Mouse (Mus musculus): Measurements from ENCODE around the gene Blm. TPM values are rescaled to one million over a fixed set of nuclear protein-coding genes. Genes with fewer than 3 reads are reported as not detected.

The Blm gene
- polyA plus RNA-seq, 1 experiment from 2014 or later, result 34.0 TPM

- H3K4me2 ChIP-seq (replicated peaks; ENCODE audit: low read depth, low read length), result no peak overlapping the region
- no peak for ATAC-seq (ENCODE audit: low FRiP score)
Observed at GRCm38 (mm10) chr7:80461891-80462290, 73.0 kb downstream of the Blm start.

DNA sequence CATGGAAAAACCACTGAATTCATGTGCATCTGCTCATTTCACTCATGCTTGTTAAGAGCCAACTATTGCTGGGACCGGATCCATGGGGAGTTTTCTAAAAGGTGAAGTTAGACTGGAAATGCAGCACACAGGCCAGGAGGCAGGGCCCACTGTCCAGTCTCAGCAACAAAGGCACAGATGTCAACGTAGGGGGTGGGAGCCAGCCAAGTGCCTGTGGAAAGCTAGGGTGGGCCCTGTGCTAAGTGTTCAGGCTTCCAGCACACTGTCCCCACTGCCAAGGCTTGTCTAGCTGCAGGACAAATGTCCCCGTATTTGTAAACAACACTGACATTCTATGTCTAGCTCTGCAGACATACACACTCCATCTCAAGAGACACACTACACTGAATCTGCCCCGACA lies 74.0 kb downstream of the Blm start:
- no peak for DNase-seq (ENCODE audit: low spot score)
- no peak overlapping the region for H3K4me3 ChIP-seq (ENCODE audit: low read depth, low read length)
- no peaks in the 10 kb centered on the region for H3K27me3 ChIP-seq (ENCODE audit: control insufficient read depth, insufficient read depth, low read length)
- ATAC-seq (ENCODE audit: low FRiP score), result no peak
- no peaks in the 10 kb centered on the region for H3K9me3 ChIP-seq (ENCODE audit: control insufficient read depth, low read length)
- H3K36me3 ChIP-seq (ENCODE audit: control insufficient read depth, insufficient read depth, low read length), result peaks cover 3% of the 10 kb centered on the region; the same call in 1 of the 2 replicates
- no peaks in the 10 kb centered on the region for H3K4me1 ChIP-seq (replicated peaks; ENCODE audit: control insufficient read depth, insufficient read depth, low read length)
- H3K4me2 ChIP-seq (replicated peaks; ENCODE audit: low read depth, low read length), result no peak overlapping the region
- WGBS, result 94% methylated on average over 4 of the region's 4 CpGs
- no peak overlapping the region for H3K27ac ChIP-seq (ENCODE audit: low read depth, low read length)
- H3K9ac ChIP-seq (ENCODE audit: low read depth, low read length), result no peak overlapping the region

More at GRCm38 (mm10) chr7:80461891-80462290, 73.0 kb downstream of the Blm start:
- Histone ChIP-seq H3K9me3 (ENCODE audit: control insufficient read depth, low read length) (no peaks in the 10 kb centered on the region), H3K9ac (ENCODE audit: low read depth, low read length) (no peak overlapping the region), H3K4me1 (replicated peaks; ENCODE audit: control insufficient read depth, insufficient read depth, low read length) (no peaks in the 10 kb centered on the region), H3K27me3 (ENCODE audit: control insufficient read depth, insufficient read depth, low read length) (no peaks in the 10 kb centered on the region), H3K36me3 (ENCODE audit: control insufficient read depth, insufficient read depth, low read length) (peaks cover 5% of the 10 kb centered on the region; the same call in 1 of the 2 replicates), H3K27ac (ENCODE audit: low read depth, low read length) (no peak overlapping the region), H3K4me3 (ENCODE audit: low read depth, low read length) (no peak overlapping the region)
- DNase-seq (ENCODE audit: low spot score), result no peak
- WGBS, result 93% methylated on average over 7 of the region's 7 CpGs

DNA sequence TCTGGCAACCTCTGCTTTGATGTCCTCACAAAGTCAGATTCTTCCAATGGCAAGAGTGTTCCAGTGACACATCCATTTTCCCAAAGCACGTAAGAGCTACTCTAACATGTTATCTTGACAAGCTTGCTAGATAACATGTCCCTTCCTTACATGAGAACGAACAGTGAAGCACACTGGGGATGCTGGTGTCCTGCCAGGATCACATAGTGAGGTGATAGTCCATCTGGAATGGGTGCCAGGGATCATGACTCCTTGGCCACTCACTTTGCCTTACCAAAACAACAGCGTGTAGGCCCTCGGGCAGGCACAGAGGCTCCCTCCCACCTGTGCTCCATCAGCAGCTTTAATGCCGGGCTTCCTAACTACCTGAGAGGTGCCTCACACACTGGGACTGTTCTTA lies 74.7 kb downstream of the Blm start:
- no peak overlapping the region for H3K9ac ChIP-seq (ENCODE audit: low read depth, low read length)
- no peak for DNase-seq (ENCODE audit: low spot score)
- H3K9me3 ChIP-seq (ENCODE audit: control insufficient read depth, low read length), result no peaks in the 10 kb centered on the region
- H3K4me3 ChIP-seq (ENCODE audit: low read depth, low read length), result no peak overlapping the region
- no peaks in the 10 kb centered on the region for H3K27me3 ChIP-seq (ENCODE audit: control insufficient read depth, insufficient read depth, low read length)
- no peaks in the 10 kb centered on the region for H3K4me1 ChIP-seq (replicated peaks; ENCODE audit: control insufficient read depth, insufficient read depth, low read length)
- no peak overlapping the region for H3K4me2 ChIP-seq (replicated peaks; ENCODE audit: low read depth, low read length)
- WGBS, result 92% methylated on average over 5 of the region's 5 CpGs
- ATAC-seq (ENCODE audit: low FRiP score), result no peak
- H3K27ac ChIP-seq (ENCODE audit: low read depth, low read length), result no peak overlapping the region
- H3K36me3 ChIP-seq (ENCODE audit: control insufficient read depth, insufficient read depth, low read length), result 0 out of 2 replicates have a peak, but pooled peaks cover 3% of the 10 kb centered on the region

DNA sequence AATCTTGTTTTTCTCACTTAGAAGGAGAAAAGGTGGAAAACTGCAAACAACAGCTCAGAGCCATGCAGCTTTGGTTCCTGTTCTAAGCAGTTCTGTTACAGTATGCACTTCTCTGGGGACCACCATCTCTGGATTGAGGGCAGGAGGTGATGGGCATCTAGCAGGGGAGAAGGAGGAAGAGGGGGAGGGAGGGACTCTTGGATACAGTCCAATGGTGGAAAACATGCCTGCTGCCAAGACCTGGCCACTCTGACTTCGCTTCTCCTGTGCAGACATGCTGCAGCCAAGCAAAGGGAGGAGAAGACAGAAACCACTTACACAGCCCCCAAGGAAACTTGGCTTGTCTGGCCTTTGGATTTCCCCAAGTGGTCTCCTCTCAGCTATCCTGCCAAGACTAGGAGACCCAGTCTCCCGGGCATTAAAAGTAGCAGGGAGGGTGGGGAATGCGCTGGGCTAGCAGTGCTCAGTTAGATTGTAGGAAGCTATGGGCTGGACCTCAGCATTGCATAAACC lies 77.0 kb downstream of the Blm start:
- ATAC-seq (ENCODE audit: low FRiP score) (no peak), DNase-seq (ENCODE audit: low spot score) (no peak)
- Histone ChIP-seq H3K27ac (ENCODE audit: low read depth, low read length) (no peak overlapping the region; the same call in 1 of the 2 replicates), H3K4me3 (ENCODE audit: low read depth, low read length) (no peak overlapping the region), H3K9ac (ENCODE audit: low read depth, low read length) (no peak overlapping the region), H3K27me3 (ENCODE audit: control insufficient read depth, insufficient read depth, low read length) (no peaks in the 10 kb centered on the region), H3K4me1 (replicated peaks; ENCODE audit: control insufficient read depth, insufficient read depth, low read length) (no peaks in the 10 kb centered on the region), H3K36me3 (ENCODE audit: control insufficient read depth, insufficient read depth, low read length) (0 out of 2 replicates have a peak, but pooled peaks cover 3% of the 10 kb centered on the region), H3K4me2 (replicated peaks; ENCODE audit: low read depth, low read length) (no peak overlapping the region), H3K9me3 (ENCODE audit: control insufficient read depth, low read length) (no peaks in the 10 kb centered on the region)
- 89% methylated on average over 3 of the region's 3 CpGs for WGBS

- 85% methylated on average over 6 of the region's 6 CpGs for WGBS
- Histone ChIP-seq H3K27me3 (ENCODE audit: control insufficient read depth, insufficient read depth, low read length) (no peaks in the 10 kb centered on the region), H3K4me1 (replicated peaks; ENCODE audit: control insufficient read depth, insufficient read depth, low read length) (no peaks in the 10 kb centered on the region), H3K4me2 (replicated peaks; ENCODE audit: low read depth, low read length) (no peak overlapping the region), H3K9me3 (ENCODE audit: control insufficient read depth, low read length) (no peaks in the 10 kb centered on the region), H3K9ac (ENCODE audit: low read depth, low read length) (no peak overlapping the region), H3K4me3 (ENCODE audit: low read depth, low read length) (no peak overlapping the region), H3K27ac (ENCODE audit: low read depth, low read length) (no peak overlapping the region), H3K36me3 (ENCODE audit: control insufficient read depth, insufficient read depth, low read length) (0 out of 2 replicates have a peak, but pooled peaks cover 4% of the 10 kb centered on the region)
- no peak for DNase-seq (ENCODE audit: low spot score)
- no peak for ATAC-seq (ENCODE audit: low FRiP score)
Observed at GRCm38 (mm10) chr7:80457241-80457640, 77.7 kb downstream of the Blm start.

DNA sequence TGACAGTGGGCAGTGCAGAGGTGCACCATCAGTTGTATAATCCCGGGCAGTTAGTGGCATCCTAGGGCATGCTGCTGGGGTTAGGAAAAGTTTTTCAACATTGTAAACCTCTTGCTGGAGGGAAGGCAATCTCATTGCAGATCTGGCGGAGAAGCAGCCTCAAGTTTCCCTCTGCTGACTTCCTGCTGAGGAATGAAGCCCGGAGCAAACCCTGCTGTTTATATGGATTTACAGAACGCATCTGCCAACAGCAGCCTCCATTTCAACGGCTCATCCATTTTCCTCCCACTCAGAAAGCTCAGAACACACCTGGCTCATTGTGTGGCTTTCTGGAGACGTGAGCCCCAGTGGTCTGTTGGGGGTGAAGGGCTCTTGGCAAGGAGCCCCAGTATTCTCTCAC lies 78.6 kb downstream of the Blm start:
- H3K9ac ChIP-seq (ENCODE audit: low read depth, low read length), result no peak overlapping the region
- ATAC-seq (ENCODE audit: low FRiP score) (no peak), DNase-seq (ENCODE audit: low spot score) (no peak)
- H3K4me2 ChIP-seq (replicated peaks; ENCODE audit: low read depth, low read length), result no peak overlapping the region
- H3K27ac ChIP-seq (ENCODE audit: low read depth, low read length), result no peak overlapping the region
- 89% methylated on average over 6 of the region's 6 CpGs for WGBS
- H3K27me3 ChIP-seq (ENCODE audit: control insufficient read depth, insufficient read depth, low read length), result no peaks in the 10 kb centered on the region
- H3K9me3 ChIP-seq (ENCODE audit: control insufficient read depth, low read length), result no peaks in the 10 kb centered on the region
- H3K4me1 ChIP-seq (replicated peaks; ENCODE audit: control insufficient read depth, insufficient read depth, low read length), result no peaks in the 10 kb centered on the region
- H3K4me3 ChIP-seq (ENCODE audit: low read depth, low read length), result no peak overlapping the region
- H3K36me3 ChIP-seq (ENCODE audit: control insufficient read depth, insufficient read depth, low read length), result 0 out of 2 replicates have a peak, but pooled peaks cover 6% of the 10 kb centered on the region

DNA sequence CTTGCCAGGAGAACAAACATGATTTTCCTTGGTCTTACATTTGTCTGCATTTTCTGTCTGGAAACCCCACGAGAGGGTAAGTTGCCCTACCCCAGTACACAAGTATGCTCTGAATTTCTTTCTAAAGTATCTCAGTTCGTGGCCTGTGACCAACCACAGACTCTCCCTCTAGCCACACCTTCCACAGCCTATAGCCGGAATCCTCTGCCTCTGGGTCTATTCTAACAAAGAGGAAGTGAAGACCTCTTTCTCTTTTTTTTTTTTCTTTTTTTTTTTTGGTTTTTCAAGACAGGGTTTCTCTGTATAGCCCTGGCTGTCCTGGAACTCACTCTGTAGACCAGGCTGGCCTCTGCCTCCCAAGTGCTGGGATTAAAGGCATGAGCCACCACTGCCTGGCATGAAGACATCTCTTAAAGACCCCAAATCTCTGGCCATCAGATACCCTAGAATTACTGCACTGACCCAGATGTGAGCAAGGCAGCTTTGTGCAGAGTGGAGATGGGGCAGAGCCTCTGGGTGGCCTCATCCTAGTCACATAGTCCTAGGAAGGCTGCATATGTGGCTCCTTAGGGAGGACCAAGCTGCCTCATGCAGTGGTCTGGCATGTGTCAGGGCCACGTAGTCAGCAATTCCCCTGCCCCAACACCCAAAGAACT lies 79.3 kb downstream of the Blm start:
- Histone ChIP-seq H3K4me3 (ENCODE audit: low read depth, low read length) (no peak overlapping the region), H3K9me3 (ENCODE audit: control insufficient read depth, low read length) (no peaks in the 10 kb centered on the region), H3K36me3 (ENCODE audit: control insufficient read depth, insufficient read depth, low read length) (0 out of 2 replicates have a peak, but pooled peaks cover 6% of the 10 kb centered on the region), H3K27ac (ENCODE audit: low read depth, low read length) (no peak overlapping the region), H3K4me1 (replicated peaks; ENCODE audit: control insufficient read depth, insufficient read depth, low read length) (no peaks in the 10 kb centered on the region), H3K9ac (ENCODE audit: low read depth, low read length) (no peak overlapping the region), H3K4me2 (replicated peaks; ENCODE audit: low read depth, low read length) (no peak overlapping the region), H3K27me3 (ENCODE audit: control insufficient read depth, insufficient read depth, low read length) (no peaks in the 10 kb centered on the region)
- WGBS, result 85% methylated on average over 4 of the region's 4 CpGs
- DNase-seq (ENCODE audit: low spot score) (no peak), ATAC-seq (ENCODE audit: low FRiP score) (no peak)

- ATAC-seq (ENCODE audit: low FRiP score) (no peak), DNase-seq (ENCODE audit: low spot score) (no peak)
- Histone ChIP-seq H3K4me2 (replicated peaks; ENCODE audit: low read depth, low read length) (no peak overlapping the region), H3K4me3 (ENCODE audit: low read depth, low read length) (no peak overlapping the region), H3K36me3 (ENCODE audit: control insufficient read depth, insufficient read depth, low read length) (0 out of 2 replicates have a peak, but pooled peaks cover 3% of the 10 kb centered on the region), H3K9ac (ENCODE audit: low read depth, low read length) (no peak overlapping the region), H3K27ac (ENCODE audit: low read depth, low read length) (no peak overlapping the region), H3K4me1 (replicated peaks; ENCODE audit: control insufficient read depth, insufficient read depth, low read length) (no peaks in the 10 kb centered on the region), H3K27me3 (ENCODE audit: control insufficient read depth, insufficient read depth, low read length) (no peaks in the 10 kb centered on the region), H3K9me3 (ENCODE audit: control insufficient read depth, low read length) (no peaks in the 10 kb centered on the region)
- 97% methylated on average over 2 of the region's 2 CpGs for WGBS
Observed at GRCm38 (mm10) chr7:80454786-80455185, 80.1 kb downstream of the Blm start.

GRCm38 (mm10) chr7:80453997-80454396 lies 80.9 kb downstream of the Blm start:
- Histone ChIP-seq H3K4me2 (replicated peaks; ENCODE audit: low read depth, low read length) (no peak overlapping the region), H3K27ac (ENCODE audit: low read depth, low read length) (no peak overlapping the region), H3K9me3 (ENCODE audit: control insufficient read depth, low read length) (no peaks in the 10 kb centered on the region), H3K4me3 (ENCODE audit: low read depth, low read length) (no peak overlapping the region), H3K9ac (ENCODE audit: low read depth, low read length) (no peak overlapping the region), H3K36me3 (ENCODE audit: control insufficient read depth, insufficient read depth, low read length) (0 out of 2 replicates have a peak, but pooled peaks cover 3% of the 10 kb centered on the region), H3K27me3 (ENCODE audit: control insufficient read depth, insufficient read depth, low read length) (no peaks in the 10 kb centered on the region), H3K4me1 (replicated peaks; ENCODE audit: control insufficient read depth, insufficient read depth, low read length) (no peaks in the 10 kb centered on the region)
- DNase-seq (ENCODE audit: low spot score) (no peak), ATAC-seq (ENCODE audit: low FRiP score) (no peak)
- WGBS, result 88% methylated on average over 5 of the region's 5 CpGs

Data from hindbrain, embryonic 11.5 days (tissue).